Mouse (Mus musculus) heart, embryonic 11.5 days (tissue): ENCODE data around the gene Mybbp1a. TPM values are rescaled to one million over a fixed set of nuclear protein-coding genes. Genes with fewer than 3 reads are reported as not detected.

Experiments used
- ATAC-seq: fragments of 200-750 bp; cut with Nextera tagmentation; replicated peaks from 2 replicates; pipeline ENCODE4 v1.8.0; 2017; ENCODE audit warnings: moderate library complexity; ENCODE audit not compliant: insufficient number of reproducible peaks, low FRiP score, low TSS enrichment
- H3K27ac ChIP-seq: fragments of 300-500 bp; sonication (generic); 2 replicates; pipeline ENCODE4 v1.5.1; 2014; ENCODE audit warnings: mild to moderate bottlenecking, low read depth, low read length
- H3K27me3 ChIP-seq: fragments of 300-500 bp; sonication (generic); 2 replicates; pipeline ENCODE4 v1.6.1; 2014; ENCODE audit warnings: mild to moderate bottlenecking, low read length, mixed read lengths; ENCODE audit not compliant: control insufficient read depth, insufficient read depth
- H3K36me3 ChIP-seq: fragments of 300-500 bp; sonication (generic); 2 replicates; pipeline ENCODE4 v1.6.1; 2014; ENCODE audit warnings: mild to moderate bottlenecking, low read length, moderate library complexity, mixed read lengths; ENCODE audit not compliant: control insufficient read depth, insufficient read depth
- H3K4me1 ChIP-seq: fragments of 300-500 bp; sonication (generic); 2 replicates; pipeline ENCODE4 v1.6.1; 2014; ENCODE audit warnings: low read length; ENCODE audit not compliant: control insufficient read depth, insufficient read depth
- H3K4me2 ChIP-seq: fragments of 300-500 bp; sonication (generic); 2 replicates; pipeline ENCODE4 v1.6.1; 2014; ENCODE audit warnings: mild to moderate bottlenecking, moderate library complexity
- H3K4me3 ChIP-seq: fragments of 300-500 bp; sonication (generic); 2 replicates; pipeline ENCODE4 v1.5.1; 2014; ENCODE audit warnings: low read depth, low read length
- H3K9ac ChIP-seq: fragments of 300-500 bp; sonication (generic); 2 replicates; pipeline ENCODE4 v1.6.1; 2014; ENCODE audit warnings: mild to moderate bottlenecking, low read depth, low read length, moderate library complexity
- H3K9me3 ChIP-seq: fragments of 300-500 bp; sonication (generic); replicated peaks from 2 replicates; pipeline ENCODE4 v1.6.1; 2016; ENCODE audit warnings: low read length; ENCODE audit not compliant: control insufficient read depth
- WGBS: fragments of 180-500 bp; shearing (Covaris S2); extraction: QIAGEN DNeasy Blood & Tissue Kit; methylation state at CpG from one replicate; pipeline ENCODE4 v1.1.7; 2014; ENCODE audit not compliant: insufficient replicate concordance; 5-methylcytosine and 5-hydroxymethylcytosine counted together
- polyA plus RNA-seq: library from polyadenylated mRNA; unstranded; fragments of >200 nt; fragmentation: Nextera tagmentation; extraction: Ambion mirVana; gene quantifications from 2 replicates; pipeline ENCODE4 v1.2.1, GENCODE M21; 2014

Mybbp1a gene
- polyA plus RNA-seq, 1 experiment from 2014 or later, result 93.8 TPM

DNA sequence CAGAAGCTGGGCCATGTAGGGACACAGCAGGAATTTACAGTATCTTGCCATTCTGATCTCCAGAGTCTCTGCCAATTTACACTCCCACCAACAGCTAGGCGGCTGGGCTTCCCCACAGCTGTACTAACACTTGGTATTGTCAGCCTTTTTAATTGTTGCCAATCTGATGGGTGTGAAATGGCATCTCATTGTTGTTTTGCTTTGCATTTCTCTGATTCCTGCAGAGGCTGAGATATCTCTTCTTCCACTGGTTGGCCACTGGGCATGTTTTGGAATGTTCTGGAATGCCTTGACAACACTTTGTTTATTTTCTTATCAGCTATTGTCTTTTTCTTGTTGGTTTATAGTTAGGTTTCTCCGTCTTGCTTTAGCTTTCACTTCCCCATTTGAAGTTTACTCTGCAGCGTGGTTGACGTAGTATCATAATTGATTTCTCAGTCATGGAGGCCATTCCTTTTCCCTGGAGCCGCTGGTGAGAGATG, 20.4 kb downstream of the Mybbp1a start:
- H3K4me1 ChIP-seq, result peaks cover 18% of the 10 kb centered on the region

DNA sequence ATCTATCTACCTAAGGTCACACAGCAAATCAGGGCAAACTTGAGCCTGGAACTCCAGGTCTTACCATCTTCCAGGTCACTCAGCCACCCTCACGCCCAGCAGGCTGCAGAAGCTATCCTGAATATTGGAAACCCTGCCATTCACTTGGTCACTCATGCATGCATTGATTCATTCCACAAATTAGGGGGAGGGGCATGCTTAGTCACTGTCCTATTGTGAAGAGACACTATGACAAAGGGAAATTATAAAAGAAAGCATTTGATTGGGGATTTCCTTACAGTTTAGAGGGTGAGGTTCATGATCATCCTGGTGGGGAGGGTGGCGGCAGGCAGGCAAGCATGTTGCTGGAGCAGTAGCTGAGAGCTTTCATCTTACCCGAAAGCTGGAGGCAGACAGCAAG, 23.7 kb downstream of the Mybbp1a start:
- H3K9me3 ChIP-seq, result no peaks in the 10 kb centered on the region
- ATAC-seq, result no peak
- no peak overlapping the region for H3K27ac ChIP-seq
- H3K27me3 ChIP-seq, result no peaks in the 10 kb centered on the region
- no peaks in the 10 kb centered on the region for H3K36me3 ChIP-seq
- 83% methylated on average over 3 of the region's 3 CpGs for WGBS
- peaks cover 39% of the 10 kb centered on the region for H3K4me1 ChIP-seq
- no peak overlapping the region for H3K4me2 ChIP-seq
- H3K4me3 ChIP-seq, result no peak overlapping the region
- H3K9ac ChIP-seq, result no peak overlapping the region

More for the DNA sequence above, 20.4 kb downstream of the Mybbp1a start:
- Histone ChIP-seq H3K27me3 (no peaks in the 10 kb centered on the region), H3K4me2 (no peak overlapping the region), H3K27ac (no peak overlapping the region), H3K9ac (no peak overlapping the region), H3K4me3 (no peak overlapping the region), H3K36me3 (no peaks in the 10 kb centered on the region), H3K9me3 (no peaks in the 10 kb centered on the region)
- WGBS, result 36% methylated on average over 5 of the region's 5 CpGs
- ATAC-seq, result no peak

DNA sequence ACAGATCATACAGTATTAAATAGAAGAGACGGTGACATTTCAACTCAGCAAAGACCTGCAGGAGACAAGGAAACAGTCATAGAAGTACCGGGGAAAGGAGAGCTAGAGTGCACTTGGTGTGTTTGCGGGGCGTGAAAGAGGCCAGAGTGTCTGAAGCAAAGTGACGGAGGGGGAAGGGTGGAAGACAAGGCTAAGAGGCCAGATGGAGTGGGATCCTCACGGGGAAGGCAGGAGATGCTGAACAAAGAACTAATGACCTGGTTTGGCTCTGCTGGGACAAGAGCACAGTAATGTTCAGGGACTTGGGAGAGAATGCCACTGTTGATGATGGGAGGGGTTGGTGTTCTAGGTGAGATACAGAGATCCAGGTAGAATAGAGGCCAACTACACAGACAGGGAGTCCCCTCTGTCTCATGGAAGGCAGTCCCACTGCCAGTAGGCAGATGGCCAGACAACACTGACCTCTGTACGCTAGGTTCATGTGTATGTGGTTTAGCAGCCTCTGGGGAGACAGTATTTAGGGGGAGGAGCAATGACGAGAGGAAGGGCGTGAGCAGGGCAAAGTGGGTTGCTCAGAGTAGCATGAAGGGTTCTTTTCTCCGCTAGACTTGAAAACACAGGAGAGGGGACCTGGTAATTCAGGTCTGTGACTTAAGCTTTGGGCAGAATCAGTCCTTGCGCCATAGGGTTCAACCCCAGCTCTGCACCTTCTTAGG, 25.0 kb downstream of the Mybbp1a start:
- 61% methylated on average over 11 of the region's 11 CpGs for WGBS
- ATAC-seq, result no peak; the same call in 1 of the 2 replicates
- H3K9me3 ChIP-seq, result no peaks in the 10 kb centered on the region
- no peaks in the 10 kb centered on the region for H3K36me3 ChIP-seq
- peaks cover 46% of the 10 kb centered on the region for H3K4me1 ChIP-seq
- no peak overlapping the region; the same call in 1 of the 2 replicates for H3K4me2 ChIP-seq
- no peaks in the 10 kb centered on the region for H3K27me3 ChIP-seq
- H3K9ac ChIP-seq, result no peak overlapping the region
- peak overlapping the region; percentile 11 for H3K27ac ChIP-seq
- H3K4me3 ChIP-seq, result no peak overlapping the region

DNA sequence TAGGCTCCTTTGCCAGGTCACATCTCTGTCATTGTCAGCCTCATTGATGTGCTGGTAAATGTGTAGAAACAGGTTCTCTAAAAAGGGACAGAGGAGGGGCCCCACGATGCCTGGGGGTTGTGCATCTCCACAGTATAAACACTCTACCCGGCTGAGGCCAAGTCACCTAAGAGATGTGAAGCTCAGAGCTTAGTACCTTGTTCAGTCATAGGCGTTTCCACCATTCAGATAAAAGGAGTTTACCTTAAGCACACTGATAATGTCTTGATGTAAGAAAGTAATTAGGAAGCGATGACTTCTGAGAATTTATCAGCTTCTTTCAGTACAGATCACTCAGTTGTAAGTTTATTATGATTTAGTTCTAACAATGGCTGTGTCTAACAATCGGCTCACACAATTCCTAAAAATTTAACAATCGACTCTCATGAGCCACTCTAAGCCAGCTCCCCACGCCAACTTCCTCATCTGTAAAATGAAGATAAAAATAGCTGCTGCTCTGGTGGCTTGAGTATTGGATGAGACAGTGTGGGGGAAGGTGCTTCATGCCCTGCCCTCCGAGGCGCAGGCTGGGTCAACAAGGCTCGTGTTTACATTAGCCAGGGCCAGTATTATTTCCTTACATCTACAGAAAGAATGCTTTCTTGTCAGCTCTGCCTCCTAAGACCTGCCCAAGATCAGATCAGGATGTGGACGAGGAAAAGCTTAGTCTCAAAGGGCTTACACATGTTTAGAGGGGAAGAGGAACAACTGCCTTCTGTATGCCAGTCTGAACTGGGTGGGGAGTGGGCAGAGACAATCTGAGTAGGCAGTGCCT, 25.7 kb downstream of the Mybbp1a start:
- peaks cover 46% of the 10 kb centered on the region for H3K4me1 ChIP-seq
- H3K4me2 ChIP-seq, result peak overlapping the region; percentile 17
- H3K27me3 ChIP-seq, result no peaks in the 10 kb centered on the region
- 18% methylated on average over 11 of the region's 11 CpGs for WGBS
- no peak overlapping the region for H3K4me3 ChIP-seq
- no peaks in the 10 kb centered on the region for H3K36me3 ChIP-seq
- no peaks in the 10 kb centered on the region for H3K9me3 ChIP-seq
- ATAC-seq, result peak; percentile 39; the same call in 1 of the 2 replicates
- H3K9ac ChIP-seq, result no peak overlapping the region; the same call in 1 of the 2 replicates
- H3K27ac ChIP-seq, result peak overlapping the region; percentile 11

DNA sequence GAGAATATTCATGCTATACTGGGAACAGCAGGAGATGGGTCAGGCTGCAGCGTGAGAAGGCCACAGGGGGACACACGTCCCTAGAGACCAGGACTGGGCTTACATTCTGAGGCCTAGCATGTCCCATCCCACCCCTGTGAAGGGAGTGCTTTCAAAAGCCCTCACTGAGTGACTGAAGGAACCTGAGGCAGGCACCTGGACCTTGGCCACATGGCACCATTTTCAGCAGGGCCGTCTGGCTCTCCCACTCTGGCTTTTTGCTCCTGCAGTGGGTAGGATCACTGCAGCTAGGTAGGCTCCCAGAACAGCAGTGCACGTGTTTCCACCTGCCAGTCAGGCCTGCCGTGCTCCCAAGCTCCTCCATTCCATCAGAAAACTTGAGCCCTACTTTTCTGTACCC, 27.4 kb downstream of the Mybbp1a start:
- H3K27ac ChIP-seq, result peak overlapping the region; percentile 60
- ATAC-seq, result no peak
- H3K4me1 ChIP-seq, result peaks cover 46% of the 10 kb centered on the region
- no peaks in the 10 kb centered on the region for H3K36me3 ChIP-seq
- H3K4me2 ChIP-seq, result no peak overlapping the region
- no peaks in the 10 kb centered on the region for H3K27me3 ChIP-seq
- H3K9ac ChIP-seq, result 0 out of 2 replicates have a peak overlapping the region, but pooled peaks have one; percentile 10
- no peaks in the 10 kb centered on the region for H3K9me3 ChIP-seq
- H3K4me3 ChIP-seq, result no peak overlapping the region
- 76% methylated on average over 5 of the region's 5 CpGs for WGBS

DNA sequence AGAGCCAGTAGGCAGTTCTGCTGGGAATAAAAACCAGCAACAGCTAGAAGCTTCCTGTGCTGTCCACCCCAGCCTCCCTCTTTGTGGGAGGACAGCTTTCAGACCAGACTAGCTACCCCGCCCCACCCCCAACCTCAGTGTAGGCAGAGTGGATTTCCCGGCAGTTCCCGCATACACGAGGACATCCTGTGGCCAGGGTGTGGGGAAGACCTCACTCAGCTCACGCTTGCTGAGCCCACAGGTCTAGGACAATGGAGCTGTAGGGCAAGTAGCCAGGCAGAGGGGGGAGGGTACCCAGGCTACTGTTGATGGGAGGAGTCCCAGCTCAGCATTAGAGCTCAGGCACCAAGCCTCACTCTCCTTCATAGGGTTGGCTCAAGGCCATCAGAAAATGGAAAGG, 28.1 kb downstream of the Mybbp1a start:
- H3K9ac ChIP-seq, result no peak overlapping the region
- WGBS, result 27% methylated on average over 5 of the region's 5 CpGs

DNA sequence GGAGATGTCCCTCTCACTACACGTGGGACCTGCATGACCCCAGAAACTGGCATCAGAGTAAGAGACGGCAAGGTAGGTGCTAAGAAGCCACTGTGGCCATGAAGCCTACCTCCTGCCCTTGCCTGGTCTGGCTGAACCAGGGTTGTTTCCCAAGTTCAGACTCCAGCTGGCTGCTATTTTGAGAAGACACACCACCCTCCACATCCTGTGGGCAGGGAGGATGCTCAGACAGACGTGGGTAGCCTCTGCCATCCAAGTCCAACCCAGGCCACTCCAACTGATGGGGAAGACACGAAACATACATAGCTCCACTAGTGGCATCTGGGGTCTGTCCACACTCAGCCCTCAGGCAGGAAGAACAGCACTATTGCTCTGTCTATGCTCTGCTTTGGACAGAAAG, 28.8 kb downstream of the Mybbp1a start:
- Histone ChIP-seq H3K27me3 (no peaks in the 10 kb centered on the region), H3K36me3 (no peaks in the 10 kb centered on the region), H3K27ac (peak overlapping the region; percentile 30), H3K9ac (no peak overlapping the region), H3K4me1 (peaks cover 52% of the 10 kb centered on the region), H3K4me3 (no peak overlapping the region), H3K9me3 (no peaks in the 10 kb centered on the region), H3K4me2 (no peak overlapping the region)
- 57% methylated on average over 4 of the region's 4 CpGs for WGBS
- ATAC-seq, result no peak

More for the DNA sequence above, 28.1 kb downstream of the Mybbp1a start:
- H3K36me3 ChIP-seq, result no peaks in the 10 kb centered on the region
- H3K4me3 ChIP-seq, result no peak overlapping the region
- no peak overlapping the region for H3K4me2 ChIP-seq
- peaks cover 48% of the 10 kb centered on the region for H3K4me1 ChIP-seq
- H3K9me3 ChIP-seq, result no peaks in the 10 kb centered on the region
- H3K27me3 ChIP-seq, result no peaks in the 10 kb centered on the region
- peak overlapping the region; percentile 60; the same call in 1 of the 2 replicates for H3K27ac ChIP-seq
- ATAC-seq, result peak; percentile 67; the same call in 1 of the 2 replicates

DNA sequence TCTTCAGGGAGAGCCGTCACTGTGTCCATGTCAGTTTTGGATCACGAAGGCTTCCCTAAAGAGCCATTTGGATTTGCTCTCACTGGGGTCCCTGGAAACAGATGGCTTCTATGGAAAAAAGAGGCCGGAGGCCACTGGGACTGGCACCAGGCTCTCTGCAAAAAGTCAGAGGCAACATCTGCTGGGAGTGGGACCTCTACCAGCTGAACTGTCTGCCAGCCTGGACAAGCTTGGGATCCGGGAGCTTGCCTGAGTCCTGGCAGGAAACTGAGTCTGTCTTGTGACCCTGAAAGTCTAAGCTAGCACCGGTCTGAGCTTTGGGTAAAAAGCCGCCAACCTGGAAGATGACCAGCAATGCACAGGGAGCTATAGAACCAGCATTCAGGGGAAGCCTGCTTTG, 30.2 kb downstream of the Mybbp1a start:
- H3K4me1 ChIP-seq, result peaks cover 54% of the 10 kb centered on the region
- 87% methylated on average over 6 of the region's 6 CpGs for WGBS
- H3K4me3 ChIP-seq, result no peak overlapping the region
- ATAC-seq, result no peak
- no peak overlapping the region for H3K4me2 ChIP-seq
- H3K9ac ChIP-seq, result no peak overlapping the region
- H3K36me3 ChIP-seq, result no peaks in the 10 kb centered on the region
- no peaks in the 10 kb centered on the region for H3K9me3 ChIP-seq
- no peaks in the 10 kb centered on the region for H3K27me3 ChIP-seq
- no peak overlapping the region for H3K27ac ChIP-seq
